Comparison of ENCODE assay signal across 9 mouse cellular contexts in the genomic region with DNA sequence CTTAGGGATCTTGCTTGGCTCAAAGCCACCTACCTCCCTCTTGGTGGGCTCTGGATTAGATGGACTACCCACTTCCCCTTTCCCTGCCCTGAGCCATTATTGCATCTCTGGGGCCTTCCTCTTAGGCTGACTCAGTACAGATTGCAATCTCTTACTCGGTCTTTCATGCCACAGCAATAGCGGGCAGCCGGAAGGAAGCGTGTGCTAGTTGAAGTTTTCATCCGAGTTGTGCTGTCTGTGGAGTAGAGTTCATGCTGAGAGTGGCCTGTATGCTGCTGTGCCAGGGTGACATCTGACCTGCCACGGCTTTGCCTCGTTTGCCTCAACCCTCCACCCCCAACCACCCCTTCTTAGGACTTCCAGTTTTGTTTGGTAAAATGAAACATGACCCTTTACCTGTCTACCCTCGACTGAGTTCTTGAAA. TPM values are rescaled to one million over a fixed set of nuclear protein-coding genes. Genes with fewer than 3 reads are reported as not detected.
A peak's percentile ranks its signal among the peaks of the same experiment; 100 is the strongest.
DNase-seq lines count a peak whose midpoint lies in the region; ATAC-seq and TF ChIP-seq lines count a peak whose summit lies in the region.
"Had no signal": no experiment of that assay in that cellular context is flagged by ENCODE, and none has a peak within 500 bp of the region (broad histone marks: within the 10 kb centered on the region; RNA-seq: fewer than 3 reads in every experiment).

No protein-coding gene starts in this region.

- peaks cover 25% of the 10 kb centered on the region for H3K4me1 ChIP-seq in embryonic facial prominence, embryonic 14.5 days (ENCODE audit: control insufficient read depth, insufficient read depth, low read length)
- H3K4me1 ChIP-seq in embryonic facial prominence, embryonic 10.5 days: peaks cover 35% of the 10 kb centered on the region
- H3K4me1 ChIP-seq in spleen, adult 2 months (ENCODE audit: control insufficient read depth, insufficient read depth, insufficient read length): peaks cover 32% of the 10 kb centered on the region

- H3K9ac ChIP-seq in embryonic facial prominence, embryonic 14.5 days (ENCODE audit: low read depth, low read length): 0 out of 2 replicates have a peak overlapping the region, but pooled peaks have one; percentile 3
- H3K9ac ChIP-seq: embryonic facial prominence, embryonic 13.5 days had no signal

- no peaks in the 10 kb centered on the region for H3K9me3 ChIP-seq in embryonic facial prominence, embryonic 14.5 days (ENCODE audit: control insufficient read depth, low read length)
- no peaks in the 10 kb centered on the region for H3K9me3 ChIP-seq in embryonic facial prominence, embryonic 10.5 days
- H3K9me3 ChIP-seq: embryonic facial prominence, embryonic 13.5 days had no signal

- 47% methylated on average over 8 of the region's 8 CpGs for WGBS in embryonic facial prominence, embryonic 14.5 days
- 52% methylated on average over 8 of the region's 8 CpGs for WGBS in embryonic facial prominence, embryonic 10.5 days
- 6% methylated on average over 8 of the region's 8 CpGs for WGBS in spleen, adult 2 months

- DNase-seq in embryonic facial prominence, embryonic 14.5 days (ENCODE audit: low spot score): no peak
- DNase-seq in embryonic facial prominence, embryonic 10.5 days (ENCODE audit: low spot score): no peak
- DNase-seq in adrenal gland, postnatal 25 days: peak; percentile 5
- DNase-seq in kidney, postnatal 36 days: peak; percentile 72 to 88
- peak in 1 of 2 experiments; percentile 43 for DNase-seq in spleen, adult 2 months (ENCODE audit: low read depth in 1 of 2, low spot score in 2 of 2)
- DNase-seq in gastrocnemius, postnatal 36 days: no peak
- no peak for DNase-seq in frontal cortex, postnatal 14 days (ENCODE audit: low spot score in 2 of 2)
- no peak for DNase-seq in frontal cortex, postnatal 25 days (ENCODE audit: low spot score in 2 of 2)

- TF ChIP-seq POLR2A in spleen, adult 2 months (IDR thresholded peaks at IDR 0.05; ENCODE audit: low read depth, low read length): no peak

- no peak for TF ChIP-seq CTCF in spleen, adult 2 months (IDR thresholded peaks at IDR 0.05; ENCODE audit: extremely low read depth, insufficient read depth, insufficient read length, insufficient replicate concordance)

- intact Hi-C loops in gastrocnemius, postnatal 36 days (cut with DNase I): loop anchor here (10.0 kb wide), 1 partner anchor 106 kb away; no protein-coding TSS in a partner anchor

- H3K27me3 ChIP-seq in embryonic facial prominence, embryonic 14.5 days (replicated peaks; ENCODE audit: control insufficient read depth, insufficient read depth, low read length): no peaks in the 10 kb centered on the region; the same call in 1 of the 2 replicates
- peaks cover 32% of the 10 kb centered on the region for H3K27me3 ChIP-seq in embryonic facial prominence, embryonic 10.5 days (replicated peaks; ENCODE audit: low read depth, poor library complexity, severe bottlenecking)
- H3K27me3 ChIP-seq in spleen, adult 2 months (ENCODE audit: control insufficient read depth, insufficient read depth, low read length): no peaks in the 10 kb centered on the region
- H3K27me3 ChIP-seq: embryonic facial prominence, embryonic 13.5 days had no signal

- no peak overlapping the region for H3K4me2 ChIP-seq in embryonic facial prominence, embryonic 14.5 days (ENCODE audit: low read depth, low read length)
- H3K4me2 ChIP-seq: embryonic facial prominence, embryonic 13.5 days had no signal

- no peak for ATAC-seq in embryonic facial prominence, embryonic 14.5 days (ENCODE audit: low read depth)

- H3K27ac ChIP-seq in embryonic facial prominence, embryonic 14.5 days (replicated peaks; ENCODE audit: low read depth, low read length): no peak overlapping the region
- H3K27ac ChIP-seq in embryonic facial prominence, embryonic 10.5 days (replicated peaks): no peak overlapping the region
- H3K27ac ChIP-seq in spleen, adult 2 months (ENCODE audit: insufficient read depth, low read length): peak overlapping the region; percentile 61
- H3K27ac ChIP-seq: embryonic facial prominence, embryonic 13.5 days had no signal

- H3K36me3 ChIP-seq in embryonic facial prominence, embryonic 14.5 days (ENCODE audit: control insufficient read depth, insufficient read depth, low read length): no peaks in the 10 kb centered on the region
- H3K36me3 ChIP-seq in embryonic facial prominence, embryonic 10.5 days (replicated peaks): no peaks in the 10 kb centered on the region
- H3K36me3 ChIP-seq in spleen, adult 2 months (ENCODE audit: control insufficient read depth, insufficient read depth, low read length): no peaks in the 10 kb centered on the region
- H3K36me3 ChIP-seq: embryonic facial prominence, embryonic 13.5 days had no signal

- H3K4me3 ChIP-seq in embryonic facial prominence, embryonic 14.5 days (ENCODE audit: low read depth, low read length): no peak overlapping the region
- no peak overlapping the region for H3K4me3 ChIP-seq in embryonic facial prominence, embryonic 10.5 days
- no peak overlapping the region for H3K4me3 ChIP-seq in spleen, adult 2 months (ENCODE audit: extremely low read depth, insufficient read depth, insufficient read length)
- H3K4me3 ChIP-seq: embryonic facial prominence, embryonic 13.5 days had no signal

RNA-seq across cellular contexts. Expression of gene Map3k5, which starts 5.0 kb away (rescaled TPM):
- polyA plus RNA-seq in embryonic facial prominence, embryonic 14.5 days (2014; fragmentation: Nextera tagmentation; extraction: Ambion mirVana): 2.5 and 2.6 TPM in 2 replicates
- 0.86 and 1.4 TPM in 2 replicates for polyA plus RNA-seq in embryonic facial prominence, embryonic 10.5 days (2016; fragmentation: Nextera tagmentation; extraction: Ambion mirVana)
- 20.3 and 22.9 TPM in 2 replicates for total RNA-seq in adrenal gland, postnatal 25 days (2021)
- 4.0 and 4.9 TPM in 2 replicates for polyA plus RNA-seq in spleen, adult 2 months (2012; rRNA removed)
- total RNA-seq in gastrocnemius, postnatal 36 days (2021): 1 to 10 TPM; 6.3 to 6.7 TPM

RNA-seq across cellular contexts. Expression of gene Pex7, which starts 31.8 kb away (rescaled TPM):
- 28.6 and 29.6 TPM in 2 replicates for polyA plus RNA-seq in embryonic facial prominence, embryonic 14.5 days (2014; fragmentation: Nextera tagmentation; extraction: Ambion mirVana)
- polyA plus RNA-seq in embryonic facial prominence, embryonic 10.5 days (2016; fragmentation: Nextera tagmentation; extraction: Ambion mirVana): 22.6 and 24.8 TPM in 2 replicates
- total RNA-seq in adrenal gland, postnatal 25 days (2021): 47.3 and 57.8 TPM in 2 replicates
- 14.9 and 22.5 TPM in 2 replicates for polyA plus RNA-seq in spleen, adult 2 months (2012; rRNA removed)
- total RNA-seq in gastrocnemius, postnatal 36 days (2021): 10 to 100 TPM; 18.2 to 20.0 TPM

Comparison
In these comparisons a context has a peak if more than half of its experiments do, and no peak if none do; other contexts are left out.
1. DNase-seq: peak in adrenal gland, postnatal 25 days (single experiment) and kidney, postnatal 36 days (2 of 2); none in embryonic facial prominence, embryonic 14.5 days (single experiment), embryonic facial prominence, embryonic 10.5 days (single experiment), gastrocnemius, postnatal 36 days (0 of 2), frontal cortex, postnatal 14 days (0 of 2) and frontal cortex, postnatal 25 days (0 of 2).